Mouse (Mus musculus) neural tube, embryonic 15.5 days (tissue): Measurements from ENCODE around the gene Mmp15. TPM values are rescaled to one million over a fixed set of nuclear protein-coding genes. Genes with fewer than 3 reads are reported as not detected.

Experiments
- ATAC-seq: fragments of 200-750 bp; cut with Nextera tagmentation; 2 replicates; pipeline ENCODE4 v1.8.0; 2017; ENCODE audit warnings: mild to moderate bottlenecking, moderate TSS enrichment, moderate library complexity; ENCODE audit not compliant: low FRiP score
- H3K27ac ChIP-seq: fragments of 300-500 bp; sonication (generic); replicated peaks from 2 replicates; pipeline ENCODE4 v1.5.1; 2015; ENCODE audit warnings: mild to moderate bottlenecking, inconsistent platforms
- H3K27me3 ChIP-seq: fragments of 300-500 bp; sonication (generic); replicated peaks from 2 replicates; pipeline ENCODE4 v1.6.1; 2015; ENCODE audit warnings: inconsistent platforms
- H3K36me3 ChIP-seq: fragments of 300-500 bp; sonication (generic); 2 replicates; pipeline ENCODE4 v1.6.1; 2015; ENCODE audit warnings: inconsistent platforms
- H3K4me1 ChIP-seq: fragments of 300-500 bp; sonication (generic); 2 replicates; pipeline ENCODE4 v1.6.1; 2015; ENCODE audit warnings: inconsistent platforms
- H3K4me2 ChIP-seq: fragments of 300-500 bp; sonication (generic); 2 replicates; pipeline ENCODE4 v1.6.1; 2015; ENCODE audit warnings: inconsistent platforms, mild to moderate bottlenecking, moderate library complexity
- H3K4me3 ChIP-seq: fragments of 300-500 bp; sonication (generic); replicated peaks from 2 replicates; pipeline ENCODE4 v1.5.1; 2015; ENCODE audit warnings: mild to moderate bottlenecking, inconsistent platforms
- H3K9ac ChIP-seq: fragments of 300-500 bp; sonication (generic); replicated peaks from 2 replicates; pipeline ENCODE4 v1.6.1; 2015; ENCODE audit warnings: mild to moderate bottlenecking, inconsistent platforms
- H3K9me3 ChIP-seq: fragments of 300-500 bp; sonication (generic); replicated peaks from 2 replicates; pipeline ENCODE4 v1.6.1; 2016; ENCODE audit warnings: inconsistent platforms
- WGBS: fragments of 180-500 bp; shearing (Covaris S2); methylation state at CpG from one replicate; pipeline ENCODE4 v1.1.7; 2015; ENCODE audit warnings: mixed read lengths; 5-methylcytosine and 5-hydroxymethylcytosine counted together
- polyA plus RNA-seq: library from polyadenylated mRNA; unstranded; fragments of >200 nt; fragmentation: Nextera tagmentation; extraction: Ambion mirVana; gene quantifications from 2 replicates; pipeline ENCODE4 v1.2.1, GENCODE M21; 2015

Gene Mmp15
- polyA plus RNA-seq, 1 experiment from 2014 or later, result 21.4 TPM

DNA sequence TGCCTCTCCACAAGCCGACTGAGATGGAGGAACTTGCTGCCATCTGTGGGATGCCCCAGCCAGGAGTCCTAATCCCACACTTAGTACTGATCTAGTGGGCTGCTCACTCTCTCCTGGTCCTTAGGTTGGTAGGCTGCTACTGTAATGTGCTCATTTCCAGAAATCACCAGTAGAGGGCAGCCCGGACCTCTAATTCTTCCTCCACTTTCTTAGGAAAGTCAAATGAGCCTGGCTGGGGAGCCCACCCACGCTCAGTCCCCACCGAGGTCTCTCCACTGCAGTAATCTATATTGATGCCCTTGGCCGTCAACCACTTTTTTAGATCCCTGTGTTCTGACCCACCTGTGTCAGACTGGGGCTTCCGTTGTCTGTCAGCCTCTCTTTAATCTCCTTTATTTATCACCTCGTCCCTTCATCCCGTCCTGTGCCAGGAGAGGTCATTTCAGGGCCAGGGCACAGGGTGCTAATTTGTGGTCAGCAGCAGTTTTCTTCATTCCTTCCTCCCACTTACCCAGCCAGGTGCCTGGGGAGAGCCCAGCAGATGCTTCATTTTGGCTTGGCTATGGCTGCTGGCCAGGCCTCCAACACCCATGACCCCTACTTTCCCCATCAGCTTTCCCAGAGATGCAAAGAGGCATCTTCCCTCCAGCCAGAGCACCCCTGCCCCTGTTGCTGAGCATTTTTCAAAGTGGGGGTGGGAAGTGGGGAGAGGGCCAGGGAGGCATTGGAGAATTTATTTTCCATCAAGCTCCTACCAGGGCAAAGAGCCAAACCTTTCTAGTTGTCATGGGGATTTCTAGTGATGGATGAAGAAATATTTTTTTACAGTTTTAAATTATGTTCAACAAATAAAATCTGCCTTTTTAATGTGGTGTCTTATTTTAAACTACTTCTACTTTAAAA lies 5.2 kb upstream of the Mmp15 start:
- peak; percentile 49 for ATAC-seq

GRCm38 (mm10) chr8:95348356-95348755 lies 3.7 kb upstream of the Mmp15 start:
- Histone ChIP-seq H3K4me2 (peak overlapping the region; percentile 32; the same call in 1 of the 2 replicates), H3K4me3 (no peak overlapping the region), H3K4me1 (peaks cover 42% of the 10 kb centered on the region), H3K27me3 (no peaks in the 10 kb centered on the region), H3K9me3 (no peaks in the 10 kb centered on the region), H3K9ac (no peak overlapping the region), H3K27ac (peak overlapping the region; percentile 63; the same call in 1 of the 2 replicates), H3K36me3 (peaks cover 18% of the 10 kb centered on the region)
- WGBS, result 92% methylated on average over 2 of the region's 2 CpGs
- no peak for ATAC-seq

More for the DNA sequence above, 5.2 kb upstream of the Mmp15 start:
- 17% methylated on average over 8 of the region's 8 CpGs for WGBS
- no peak overlapping the region for H3K9ac ChIP-seq
- no peaks in the 10 kb centered on the region for H3K27me3 ChIP-seq
- no peak overlapping the region for H3K4me2 ChIP-seq
- H3K27ac ChIP-seq, result 0 out of 2 replicates have a peak overlapping the region, but pooled peaks have one; percentile 5
- H3K36me3 ChIP-seq, result peaks cover 32% of the 10 kb centered on the region
- no peak overlapping the region for H3K4me3 ChIP-seq
- no peaks in the 10 kb centered on the region for H3K9me3 ChIP-seq
- peaks cover 38% of the 10 kb centered on the region for H3K4me1 ChIP-seq

- Histone ChIP-seq H3K27ac (peak overlapping the region; percentile 63; the same call in 1 of the 2 replicates), H3K4me2 (peak overlapping the region; percentile 32)
Measured at GRCm38 (mm10) chr8:95348811-95349630, 3.0 kb upstream of the Mmp15 start.

DNA sequence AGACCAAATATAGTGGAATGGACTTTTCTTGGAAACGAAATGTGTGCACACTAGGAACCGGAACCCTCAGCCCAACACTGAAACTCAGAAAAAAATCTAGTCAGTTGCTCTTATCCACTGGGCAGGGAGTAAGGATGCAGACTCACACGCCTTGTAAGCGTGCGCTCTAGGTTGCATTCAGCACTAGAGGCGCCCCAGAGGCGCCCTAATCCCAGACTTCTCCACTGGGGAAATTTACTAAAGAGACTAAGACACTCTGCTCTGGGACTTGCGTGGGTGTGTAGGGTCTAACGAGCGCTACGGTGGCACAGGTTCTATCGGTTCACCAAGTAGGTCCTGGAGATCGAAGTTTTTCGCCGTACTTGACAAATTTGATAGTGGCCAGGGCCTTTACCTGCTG lies 607 bp upstream of the Mmp15 start:
- H3K4me2 ChIP-seq, result peak overlapping the region; percentile 75
- no peaks in the 10 kb centered on the region for H3K9me3 ChIP-seq
- H3K27me3 ChIP-seq, result no peaks in the 10 kb centered on the region
- 0 out of 2 replicates have a peak, but pooled peaks have one; percentile 25 for ATAC-seq
- peak overlapping the region; percentile 85; the same call in 1 of the 2 replicates for H3K27ac ChIP-seq
- H3K36me3 ChIP-seq, result no peaks in the 10 kb centered on the region
- H3K4me3 ChIP-seq, result peak overlapping the region; percentile 91
- H3K9ac ChIP-seq, result peak overlapping the region; percentile 83
- H3K4me1 ChIP-seq, result peaks cover 69% of the 10 kb centered on the region
- WGBS, result 2% methylated on average over 15 of the region's 15 CpGs

More at GRCm38 (mm10) chr8:95348811-95349630, 3.0 kb upstream of the Mmp15 start:
- WGBS, result 46% methylated on average over 19 of the region's 19 CpGs
- H3K4me1 ChIP-seq, result peaks cover 49% of the 10 kb centered on the region
- H3K9ac ChIP-seq, result no peak overlapping the region
- peaks cover 11% of the 10 kb centered on the region for H3K36me3 ChIP-seq
- no peaks in the 10 kb centered on the region for H3K27me3 ChIP-seq
- no peaks in the 10 kb centered on the region for H3K9me3 ChIP-seq
- no peak for ATAC-seq
- no peak overlapping the region for H3K4me3 ChIP-seq

DNA sequence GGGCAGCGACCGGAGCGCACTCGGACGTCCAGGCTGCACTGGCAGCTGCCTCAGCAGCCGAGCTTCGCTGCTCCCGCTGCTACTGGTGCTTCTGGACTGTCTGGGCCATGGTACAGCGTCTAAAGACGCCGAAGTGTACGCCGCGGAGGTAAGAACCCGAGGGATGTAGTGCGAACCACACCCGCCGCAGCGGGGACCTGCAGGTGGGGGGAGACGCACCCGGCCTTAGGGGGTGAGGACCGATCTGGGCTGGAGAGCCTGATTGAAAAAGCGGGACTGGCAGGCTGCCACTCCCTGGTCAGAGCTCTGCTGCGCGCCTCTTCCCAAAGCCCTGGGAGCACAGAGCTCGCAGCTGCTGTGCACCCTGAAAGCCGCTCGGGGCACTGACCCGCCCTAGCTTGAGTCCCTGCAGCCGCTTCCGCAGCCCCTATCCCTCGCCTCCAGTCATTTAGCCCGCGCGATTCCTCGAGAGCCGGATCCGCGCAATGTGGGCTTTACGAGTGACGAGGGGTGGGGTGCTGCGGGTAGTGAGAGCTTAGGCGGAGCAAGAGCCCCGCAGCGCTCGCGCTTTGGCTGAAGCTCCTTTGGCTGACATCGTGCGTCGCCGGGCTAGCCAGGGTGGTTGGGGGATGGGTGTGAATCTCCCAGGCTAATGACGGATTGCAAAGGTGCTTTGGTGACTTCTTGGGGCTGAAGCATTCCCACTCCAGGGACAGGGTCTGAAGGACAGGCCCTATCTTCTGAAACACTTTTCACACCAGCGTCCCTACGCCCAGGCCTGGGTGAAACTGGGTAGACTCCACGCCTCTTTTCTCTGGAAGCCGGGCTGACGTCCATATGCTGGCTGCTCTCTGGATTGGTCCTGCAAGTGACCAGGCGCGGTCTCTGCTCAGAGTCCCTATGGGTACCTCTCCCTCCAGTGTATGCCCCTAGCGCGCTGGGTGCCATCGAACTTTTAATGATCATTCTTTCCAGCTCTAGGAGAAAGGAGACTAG lies 1.1 kb downstream of the Mmp15 start:
- Histone ChIP-seq H3K9ac (peak overlapping the region; percentile 83), H3K4me3 (peak overlapping the region; percentile 91), H3K4me2 (peak overlapping the region; percentile 75), H3K9me3 (no peaks in the 10 kb centered on the region), H3K36me3 (no peaks in the 10 kb centered on the region), H3K27me3 (no peaks in the 10 kb centered on the region), H3K27ac (peak overlapping the region; percentile 85), H3K4me1 (peaks cover 70% of the 10 kb centered on the region)
- peak; percentile 50 for ATAC-seq
- 1% methylated on average over 62 of the region's 62 CpGs for WGBS

GRCm38 (mm10) chr8:95354606-95355005 lies 2.5 kb downstream of the Mmp15 start:
- H3K4me2 ChIP-seq, result peak overlapping the region; percentile 75
- no peak overlapping the region for H3K4me3 ChIP-seq

DNA sequence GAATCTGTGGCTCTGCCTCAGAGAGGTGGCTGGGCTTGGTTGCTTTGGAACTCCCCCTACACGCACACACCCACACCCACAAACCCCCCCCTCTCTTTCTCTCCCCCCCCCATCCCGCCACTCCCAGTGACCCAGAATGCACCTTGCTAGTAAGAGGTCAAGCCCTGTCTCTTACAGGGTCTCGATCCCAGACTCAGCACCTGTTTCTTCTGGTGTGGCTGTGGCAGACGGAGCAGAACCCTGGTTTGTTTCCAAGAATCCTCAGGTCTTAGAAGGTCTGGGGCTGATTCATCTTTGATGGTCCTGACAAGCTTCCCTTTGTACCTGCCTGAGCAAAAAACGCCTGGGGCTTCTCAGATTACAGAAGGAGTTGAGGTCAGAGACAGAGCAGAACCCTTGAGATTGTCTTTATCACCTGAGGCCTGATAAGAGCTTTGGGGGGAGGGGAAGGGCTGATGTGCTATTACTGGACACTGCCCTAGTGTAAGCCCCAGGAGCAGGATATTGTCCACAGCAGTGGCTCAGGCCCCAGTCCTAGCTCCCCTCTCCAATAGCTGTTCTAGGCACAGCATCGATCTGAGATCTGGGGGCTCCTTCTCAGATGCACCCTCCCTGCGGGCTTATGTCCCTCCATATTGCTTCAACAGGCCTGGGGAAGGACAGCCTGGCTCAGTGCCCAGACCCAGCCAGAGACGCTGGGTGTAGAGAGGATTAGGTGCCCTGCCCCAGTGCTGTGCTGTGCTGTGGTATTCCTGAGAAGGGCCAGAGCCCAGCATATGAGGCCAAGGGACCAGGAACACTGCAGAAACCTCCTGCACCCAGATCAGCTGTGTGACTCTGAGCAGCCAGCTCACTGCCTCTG lies 6.7 kb downstream of the Mmp15 start:
- H3K9ac ChIP-seq, result no peak overlapping the region
- H3K4me2 ChIP-seq, result no peak overlapping the region
- H3K36me3 ChIP-seq, result no peaks in the 10 kb centered on the region
- H3K9me3 ChIP-seq, result no peaks in the 10 kb centered on the region
- ATAC-seq, result no peak
- H3K4me1 ChIP-seq, result peaks cover 54% of the 10 kb centered on the region
- WGBS, result 65% methylated on average over 8 of the region's 8 CpGs
- no peak overlapping the region for H3K27ac ChIP-seq
- H3K4me3 ChIP-seq, result no peak overlapping the region
- H3K27me3 ChIP-seq, result no peaks in the 10 kb centered on the region

More at GRCm38 (mm10) chr8:95354606-95355005, 2.5 kb downstream of the Mmp15 start:
- Histone ChIP-seq H3K36me3 (no peaks in the 10 kb centered on the region), H3K9me3 (no peaks in the 10 kb centered on the region), H3K9ac (no peak overlapping the region), H3K27ac (no peak overlapping the region), H3K27me3 (no peaks in the 10 kb centered on the region), H3K4me1 (peaks cover 64% of the 10 kb centered on the region)
- ATAC-seq, result no peak
- 88% methylated on average over 2 of the region's 2 CpGs for WGBS

GRCm38 (mm10) chr8:95360181-95361015 lies 8.3 kb downstream of the Mmp15 start:
- no peak overlapping the region for H3K9ac ChIP-seq
- 45% methylated on average over 7 of the region's 7 CpGs for WGBS
- no peaks in the 10 kb centered on the region for H3K9me3 ChIP-seq
- H3K4me1 ChIP-seq, result peaks cover 39% of the 10 kb centered on the region
- no peaks in the 10 kb centered on the region for H3K27me3 ChIP-seq
- no peaks in the 10 kb centered on the region for H3K36me3 ChIP-seq
- no peak overlapping the region for H3K4me2 ChIP-seq
- no peak overlapping the region for H3K27ac ChIP-seq
- ATAC-seq, result no peak
- no peak overlapping the region for H3K4me3 ChIP-seq

DNA sequence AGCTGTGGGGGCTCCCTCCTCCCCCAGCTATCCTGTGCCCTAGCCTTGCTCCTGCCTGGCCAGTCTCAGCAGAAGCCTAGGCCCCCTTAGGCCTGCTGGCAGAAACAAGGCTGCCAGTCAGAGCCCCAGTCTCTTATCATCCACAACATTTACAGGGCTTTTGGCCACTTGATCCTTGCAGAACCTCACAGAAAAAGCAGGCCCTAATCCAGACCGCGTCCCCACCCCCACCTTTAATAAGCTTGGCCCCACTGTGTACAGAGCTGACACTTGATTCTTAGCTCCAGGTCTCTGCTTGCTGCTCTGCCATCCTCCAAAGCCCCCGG lies 8.9 kb downstream of the Mmp15 start:
- H3K27ac ChIP-seq, result no peak overlapping the region
- H3K36me3 ChIP-seq, result no peaks in the 10 kb centered on the region
- no peak overlapping the region for H3K4me3 ChIP-seq
- no peak overlapping the region for H3K4me2 ChIP-seq
- H3K4me1 ChIP-seq, result peaks cover 36% of the 10 kb centered on the region
- 97% methylated on average over 3 of the region's 3 CpGs for WGBS
- H3K27me3 ChIP-seq, result no peaks in the 10 kb centered on the region
- no peak overlapping the region for H3K9ac ChIP-seq
- no peaks in the 10 kb centered on the region for H3K9me3 ChIP-seq
- no peak for ATAC-seq
